Mouse (Mus musculus): ENCODE measurements around the gene Gpr75. TPM values are rescaled to one million over a fixed set of nuclear protein-coding genes. Genes with fewer than 3 reads are reported as not detected.

Gene Gpr75
- polyA plus RNA-seq, 1 experiment: 0.41 TPM

DNA sequence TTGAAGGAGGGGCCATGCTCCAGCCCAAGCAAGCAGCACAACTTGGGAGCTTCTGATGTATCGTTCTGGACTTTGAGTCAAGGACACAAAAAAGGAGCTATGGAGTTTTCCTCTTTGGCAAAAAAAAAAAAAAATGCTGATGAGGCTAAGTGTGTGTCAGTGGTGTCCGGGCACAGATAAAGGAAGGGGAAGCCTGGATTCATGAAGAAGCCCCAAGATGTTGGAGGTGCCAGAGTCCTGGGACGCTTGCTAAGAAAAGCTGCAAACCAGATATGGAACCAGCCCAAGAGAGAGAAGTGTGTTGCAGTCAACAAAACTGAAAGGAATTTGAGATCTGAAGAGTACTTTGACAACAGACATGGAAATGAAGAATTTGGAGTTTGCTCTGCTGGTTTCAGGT is 27.2 kb downstream of the Gpr75 start:
- H3K36me3 ChIP-seq (ENCODE audit: control insufficient read depth, insufficient read depth, low read length): no peaks in the 10 kb centered on the region
- H3K27me3 ChIP-seq (ENCODE audit: control insufficient read depth, insufficient read depth, low read length): no peaks in the 10 kb centered on the region
- H3K4me1 ChIP-seq (ENCODE audit: control insufficient read depth, insufficient read depth, low read length): no peaks in the 10 kb centered on the region
- no peak overlapping the region for H3K27ac ChIP-seq (ENCODE audit: control insufficient read depth, insufficient read depth, low read depth, low read length)
- TF ChIP-seq POLR2A (IDR thresholded peaks at IDR 0.05; ENCODE audit: control insufficient read depth, low read depth, low read length) (no peak), CTCF (IDR thresholded peaks at IDR 0.05; ENCODE audit: control insufficient read depth, insufficient read depth, insufficient replicate concordance, low read depth, low read length) (no peak)
- H3K4me3 ChIP-seq (ENCODE audit: control insufficient read depth, low read depth, low read length): no peak overlapping the region

DNA sequence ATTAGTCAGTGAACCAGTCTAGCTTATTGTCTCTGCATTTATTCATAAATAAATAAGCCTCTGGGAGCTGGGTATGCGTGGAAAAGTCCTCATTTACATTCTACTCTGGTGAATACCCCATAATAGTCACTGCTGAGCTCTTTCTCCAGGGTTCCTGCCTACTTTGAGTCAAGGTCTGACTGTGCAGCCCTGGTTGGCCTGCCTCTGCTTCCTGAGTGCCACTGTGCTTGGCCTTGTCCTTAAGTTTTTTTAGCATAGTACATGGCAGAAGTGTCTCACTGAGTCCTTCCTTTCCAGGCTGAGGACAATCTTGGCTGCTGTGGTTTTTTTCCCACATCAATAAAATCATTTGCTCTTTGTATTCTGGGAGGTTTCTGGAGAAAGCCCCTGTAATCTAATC is 35.5 kb downstream of the Gpr75 start:
- Histone ChIP-seq H3K4me3 (ENCODE audit: control insufficient read depth, low read depth, low read length) (no peak overlapping the region), H3K36me3 (ENCODE audit: control insufficient read depth, insufficient read depth, low read length) (no peaks in the 10 kb centered on the region), H3K4me1 (ENCODE audit: control insufficient read depth, insufficient read depth, low read length) (no peaks in the 10 kb centered on the region), H3K27me3 (ENCODE audit: control insufficient read depth, insufficient read depth, low read length) (no peaks in the 10 kb centered on the region), H3K27ac (ENCODE audit: control insufficient read depth, insufficient read depth, low read depth, low read length) (no peak overlapping the region)
- no peak for TF ChIP-seq CTCF (IDR thresholded peaks at IDR 0.05; ENCODE audit: control insufficient read depth, insufficient read depth, insufficient replicate concordance, low read depth, low read length)
- TF ChIP-seq POLR2A (IDR thresholded peaks at IDR 0.05; ENCODE audit: control insufficient read depth, low read depth, low read length): no peak

DNA sequence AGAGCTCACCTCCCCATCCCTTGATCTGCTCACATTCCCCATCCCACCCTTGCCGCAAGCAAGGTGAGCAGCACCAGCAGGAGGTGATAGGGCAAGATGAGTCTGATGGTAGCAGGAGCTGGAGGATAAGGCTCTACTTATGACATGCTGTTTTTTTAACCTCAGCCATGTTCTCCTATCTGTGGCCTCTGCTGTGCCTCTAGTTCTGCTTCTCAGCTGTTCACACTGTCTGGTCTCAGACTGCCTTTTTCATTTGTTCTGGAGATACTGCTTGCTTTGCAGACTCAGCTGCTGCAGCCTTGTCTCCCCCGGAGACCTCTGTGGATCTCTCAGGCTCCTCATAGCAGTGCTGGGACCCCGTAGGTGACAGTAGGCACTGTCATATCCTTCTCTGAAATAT is 38.1 kb downstream of the Gpr75 start:
- no peaks in the 10 kb centered on the region for H3K4me1 ChIP-seq (ENCODE audit: control insufficient read depth, insufficient read depth, low read length)
- no peak for TF ChIP-seq CTCF (IDR thresholded peaks at IDR 0.05; ENCODE audit: control insufficient read depth, insufficient read depth, insufficient replicate concordance, low read depth, low read length)
- no peak for TF ChIP-seq POLR2A (IDR thresholded peaks at IDR 0.05; ENCODE audit: control insufficient read depth, low read depth, low read length)
- no peak overlapping the region for H3K27ac ChIP-seq (ENCODE audit: control insufficient read depth, insufficient read depth, low read depth, low read length)
- H3K36me3 ChIP-seq (ENCODE audit: control insufficient read depth, insufficient read depth, low read length): no peaks in the 10 kb centered on the region
- H3K27me3 ChIP-seq (ENCODE audit: control insufficient read depth, insufficient read depth, low read length): no peaks in the 10 kb centered on the region
- H3K4me3 ChIP-seq (ENCODE audit: control insufficient read depth, low read depth, low read length): no peak overlapping the region

DNA sequence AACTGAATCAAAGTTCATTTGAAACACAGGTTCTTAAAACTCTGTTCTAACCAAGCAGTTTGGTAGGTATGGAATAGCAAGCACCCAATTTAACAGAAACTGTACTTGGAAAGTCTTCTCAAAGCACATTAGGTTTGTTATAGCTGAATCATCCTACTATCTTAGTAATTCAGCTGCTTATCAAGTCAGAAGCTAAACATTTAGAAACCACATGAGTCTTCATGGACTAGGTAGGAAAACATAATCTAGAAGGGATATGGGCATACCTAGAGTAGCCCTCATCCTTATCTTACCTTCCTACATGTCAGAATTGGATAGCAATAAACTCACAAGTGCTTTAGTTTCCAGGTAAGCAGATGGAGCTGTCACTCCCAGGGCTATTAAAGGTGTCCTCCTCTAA is 42.9 kb downstream of the Gpr75 start:
- Histone ChIP-seq H3K27me3 (ENCODE audit: control insufficient read depth, insufficient read depth, low read length) (no peaks in the 10 kb centered on the region), H3K27ac (ENCODE audit: control insufficient read depth, insufficient read depth, low read depth, low read length) (no peak overlapping the region), H3K4me3 (ENCODE audit: control insufficient read depth, low read depth, low read length) (no peak overlapping the region), H3K36me3 (ENCODE audit: control insufficient read depth, insufficient read depth, low read length) (no peaks in the 10 kb centered on the region), H3K4me1 (ENCODE audit: control insufficient read depth, insufficient read depth, low read length) (no peaks in the 10 kb centered on the region)
- TF ChIP-seq CTCF (IDR thresholded peaks at IDR 0.05; ENCODE audit: control insufficient read depth, insufficient read depth, insufficient replicate concordance, low read depth, low read length) (no peak), POLR2A (IDR thresholded peaks at IDR 0.05; ENCODE audit: control insufficient read depth, low read depth, low read length) (no peak)

DNA sequence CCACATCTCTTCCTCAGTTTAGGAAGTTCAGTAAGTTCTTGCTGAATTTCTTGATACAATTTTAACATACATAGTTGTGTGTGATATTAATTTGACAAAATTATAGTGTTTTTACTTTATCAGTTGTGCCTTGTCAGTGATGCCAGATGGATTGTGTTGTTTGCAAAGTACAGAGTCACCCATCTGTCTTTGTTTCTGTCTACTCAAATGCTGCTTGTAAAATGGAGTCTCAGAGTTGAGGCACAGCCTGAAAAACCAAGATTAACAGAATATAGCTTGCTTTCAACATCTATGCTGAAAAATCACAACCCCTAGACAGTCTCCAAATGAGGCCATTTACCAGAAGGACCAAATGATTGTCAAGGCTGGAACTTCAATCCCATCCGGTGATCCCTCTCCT is 43.3 kb downstream of the Gpr75 start:
- no peaks in the 10 kb centered on the region for H3K4me1 ChIP-seq (ENCODE audit: control insufficient read depth, insufficient read depth, low read length)
- no peak overlapping the region for H3K4me3 ChIP-seq (ENCODE audit: control insufficient read depth, low read depth, low read length)
- no peaks in the 10 kb centered on the region for H3K27me3 ChIP-seq (ENCODE audit: control insufficient read depth, insufficient read depth, low read length)
- no peak overlapping the region for H3K27ac ChIP-seq (ENCODE audit: control insufficient read depth, insufficient read depth, low read depth, low read length)
- no peak for TF ChIP-seq POLR2A (IDR thresholded peaks at IDR 0.05; ENCODE audit: control insufficient read depth, low read depth, low read length)
- TF ChIP-seq CTCF (IDR thresholded peaks at IDR 0.05; ENCODE audit: control insufficient read depth, insufficient read depth, insufficient replicate concordance, low read depth, low read length): no peak
- H3K36me3 ChIP-seq (ENCODE audit: control insufficient read depth, insufficient read depth, low read length): no peaks in the 10 kb centered on the region

Other genes with a start within 250 kb of the Gpr75 start
- 10.8 and 12.2 TPM in 2 replicates for gene Acyp2, start 235.8 kb upstream of the Gpr75 start, polyA plus RNA-seq (2012; rRNA removed)
- gene Psme4, start 113.6 kb upstream of the Gpr75 start, polyA plus RNA-seq (2012; rRNA removed): 81.8 and 102 TPM in 2 replicates
- gene Asb3, start 58 bp downstream of the Gpr75 start, polyA plus RNA-seq (2012; rRNA removed): 5.4 and 5.9 TPM in 2 replicates
- gene Erlec1, start 69.0 kb downstream of the Gpr75 start, polyA plus RNA-seq (2012; rRNA removed): 35.2 and 48.0 TPM in 2 replicates
- gene Chac2, start 101.0 kb downstream of the Gpr75 start, polyA plus RNA-seq (2012; rRNA removed): 1.6 and 1.9 TPM in 2 replicates